Mouse (Mus musculus) erythroblast, embryonic 14.5 days (primary cell): ENCODE data around the gene Dnajb14.

Experiments
- GATA1 ChIP-seq: IDR thresholded peaks from 2 replicates; pipeline ENCODE4 v1.6.1; 2012; ENCODE audit warnings: low read length, inconsistent platforms, mixed read lengths
- TAL1 ChIP-seq: IDR thresholded peaks from 3 replicates; pipeline ENCODE4 v1.6.1; 2012; ENCODE audit warnings: low read length, inconsistent platforms, mixed read lengths

GRCm38 (mm10) chr3:137950191-137950885 lies 82.9 kb downstream of the Dnajb14 start:
- TF ChIP-seq GATA1 (no peak), TAL1 (no peak)
